Mouse (Mus musculus) hindbrain, postnatal 0 days (tissue): Measurements from ENCODE around the gene Serpina12. TPM values are rescaled to one million over a fixed set of nuclear protein-coding genes. Genes with fewer than 3 reads are reported as not detected.

ENCODE experiments used
- ATAC-seq: fragments of 200-750 bp; cut with Nextera tagmentation; 2 replicates; pipeline ENCODE4 v1.8.0; 2017; ENCODE audit warnings: mild to moderate bottlenecking, moderate TSS enrichment, moderate library complexity
- DNase-seq: peaks from one replicate; pipeline ENCODE4 v3.0.0-alpha.2; 2015; ENCODE audit warnings: low spot score
- H3K27ac ChIP-seq: fragments of 300-500 bp; sonication (generic); 2 replicates; pipeline ENCODE4 v1.5.1; 2014; ENCODE audit warnings: mild to moderate bottlenecking
- H3K27me3 ChIP-seq: fragments of 300-500 bp; sonication (generic); 2 replicates; pipeline ENCODE4 v1.6.1; 2014; ENCODE audit warnings: low read length, mixed read lengths; ENCODE audit not compliant: insufficient read depth
- H3K36me3 ChIP-seq: fragments of 300-500 bp; sonication (generic); 2 replicates; pipeline ENCODE4 v1.6.1; 2014; ENCODE audit warnings: low read length, mixed read lengths; ENCODE audit not compliant: insufficient read depth
- H3K4me1 ChIP-seq: fragments of 300-500 bp; sonication (generic); 2 replicates; pipeline ENCODE4 v1.6.1; 2014; ENCODE audit warnings: antibody characterized with exemption, low read length, mixed read lengths; ENCODE audit not compliant: insufficient read depth
- H3K4me2 ChIP-seq: fragments of 300-500 bp; sonication (generic); 2 replicates; pipeline ENCODE4 v1.6.1; 2014; ENCODE audit warnings: low read depth, mild to moderate bottlenecking, low read length, moderate library complexity, mixed read lengths
- H3K4me3 ChIP-seq: fragments of 300-500 bp; sonication (generic); 2 replicates; pipeline ENCODE4 v1.5.1; 2014; ENCODE audit warnings: low read length
- H3K9ac ChIP-seq: fragments of 300-500 bp; sonication (generic); replicated peaks from 2 replicates; pipeline ENCODE4 v1.6.1; 2014; ENCODE audit warnings: mild to moderate bottlenecking, low read length, moderate library complexity, mixed read lengths
- H3K9me3 ChIP-seq: fragments of 300-500 bp; sonication (generic); 2 replicates; pipeline ENCODE4 v1.6.1; 2016; ENCODE audit warnings: low read length, mixed read lengths
- CTCF ChIP-seq: IDR thresholded peaks from 2 replicates; pipeline ENCODE4 v1.5.1; 2016; ENCODE audit warnings: antibody characterized with exemption, control low read depth, low read depth
- WGBS: fragments of 180-500 bp; shearing (Covaris S2); extraction: QIAGEN DNeasy Blood & Tissue Kit; methylation state at CpG from one replicate; pipeline ENCODE4 v1.1.7; 2014; 5-methylcytosine and 5-hydroxymethylcytosine counted together
- polyA plus RNA-seq: library from polyadenylated mRNA; unstranded; fragments of >200 nt; fragmentation: Nextera tagmentation; extraction: Ambion mirVana; gene quantifications from 2 replicates; pipeline ENCODE4 v1.2.1, GENCODE M21; 2015
- total RNA-seq: library from RNA; depleted of rRNA; stranded (reverse); fragments of >200 nt; gene quantifications from 2 replicates; pipeline ENCODE4 v1.2.3, GENCODE M21; 2014

The Serpina12 gene
- total and polyA plus RNA-seq, 2 experiments from 2014 or later, result not detected

- no peak overlapping the region for H3K4me2 ChIP-seq
- DNase-seq (no peak), ATAC-seq (no peak)
- no peak overlapping the region for H3K9ac ChIP-seq
- peaks cover 5% of the 10 kb centered on the region; the same call in 1 of the 2 replicates for H3K4me1 ChIP-seq
- WGBS, result 72% methylated on average over 8 of the region's 8 CpGs
- no peak for TF ChIP-seq CTCF
- no peaks in the 10 kb centered on the region for H3K36me3 ChIP-seq
- H3K9me3 ChIP-seq, result no peaks in the 10 kb centered on the region
- H3K27ac ChIP-seq, result no peak overlapping the region
- no peaks in the 10 kb centered on the region for H3K27me3 ChIP-seq
- no peak overlapping the region for H3K4me3 ChIP-seq
These were observed 11.5 kb upstream of the Serpina12 start for GRCm38 (mm10) chr12:104055755-104056154.

- 69% methylated on average over 1 of the region's 1 CpGs for WGBS
- H3K27ac ChIP-seq, result no peak overlapping the region
- no peak for ATAC-seq
These were observed 9.8 kb upstream of the Serpina12 start for GRCm38 (mm10) chr12:104053995-104054394.

GRCm38 (mm10) chr12:104045713-104046112 is 1.5 kb upstream of the Serpina12 start:
- ATAC-seq (no peak), DNase-seq (no peak)
- no peak for TF ChIP-seq CTCF
- Histone ChIP-seq H3K4me3 (no peak overlapping the region), H3K27ac (no peak overlapping the region), H3K4me1 (no peaks in the 10 kb centered on the region), H3K4me2 (no peak overlapping the region), H3K27me3 (no peaks in the 10 kb centered on the region), H3K9ac (no peak overlapping the region), H3K36me3 (no peaks in the 10 kb centered on the region), H3K9me3 (no peaks in the 10 kb centered on the region)
- 85% methylated on average over 8 of the region's 8 CpGs for WGBS

More at GRCm38 (mm10) chr12:104053995-104054394, 9.8 kb upstream of the Serpina12 start:
- Histone ChIP-seq H3K4me1 (peaks cover 5% of the 10 kb centered on the region; the same call in 1 of the 2 replicates), H3K9me3 (no peaks in the 10 kb centered on the region), H3K36me3 (no peaks in the 10 kb centered on the region), H3K9ac (no peak overlapping the region), H3K27me3 (no peaks in the 10 kb centered on the region), H3K4me3 (no peak overlapping the region), H3K4me2 (no peak overlapping the region)
- TF ChIP-seq CTCF, result no peak
- no peak for DNase-seq

GRCm38 (mm10) chr12:104042753-104043152 is 1.5 kb downstream of the Serpina12 start:
- 87% methylated on average over 2 of the region's 2 CpGs for WGBS
- Histone ChIP-seq H3K36me3 (no peaks in the 10 kb centered on the region), H3K4me1 (no peaks in the 10 kb centered on the region), H3K9me3 (no peaks in the 10 kb centered on the region), H3K27ac (no peak overlapping the region), H3K4me2 (no peak overlapping the region), H3K4me3 (no peak overlapping the region), H3K27me3 (no peaks in the 10 kb centered on the region), H3K9ac (no peak overlapping the region)
- DNase-seq (no peak), ATAC-seq (no peak)
- no peak for TF ChIP-seq CTCF

GRCm38 (mm10) chr12:104041401-104041800 is 2.8 kb downstream of the Serpina12 start:
- Histone ChIP-seq H3K9ac (no peak overlapping the region), H3K4me3 (no peak overlapping the region), H3K4me2 (no peak overlapping the region), H3K27ac (no peak overlapping the region), H3K27me3 (no peaks in the 10 kb centered on the region), H3K36me3 (no peaks in the 10 kb centered on the region), H3K9me3 (no peaks in the 10 kb centered on the region), H3K4me1 (no peaks in the 10 kb centered on the region)
- WGBS, result 49% methylated on average over 6 of the region's 6 CpGs
- TF ChIP-seq CTCF, result no peak
- peak; percentile 45; the same call in 1 of the 2 replicates for ATAC-seq
- no peak for DNase-seq

GRCm38 (mm10) chr12:104038181-104038580 is 6.1 kb downstream of the Serpina12 start:
- Histone ChIP-seq H3K27me3 (no peaks in the 10 kb centered on the region), H3K4me3 (no peak overlapping the region), H3K9me3 (no peaks in the 10 kb centered on the region), H3K36me3 (no peaks in the 10 kb centered on the region), H3K4me1 (no peaks in the 10 kb centered on the region), H3K27ac (no peak overlapping the region), H3K9ac (no peak overlapping the region), H3K4me2 (no peak overlapping the region)
- WGBS, result 93% methylated on average over 7 of the region's 7 CpGs
- DNase-seq, result no peak
- no peak for TF ChIP-seq CTCF
- ATAC-seq, result no peak

GRCm38 (mm10) chr12:104033752-104034151 is 10.5 kb downstream of the Serpina12 start:
- H3K9me3 ChIP-seq, result no peaks in the 10 kb centered on the region
- H3K36me3 ChIP-seq, result no peaks in the 10 kb centered on the region
- no peaks in the 10 kb centered on the region for H3K4me1 ChIP-seq
- WGBS, result 60% methylated on average over 1 of the region's 1 CpGs
- no peak for TF ChIP-seq CTCF
- H3K4me2 ChIP-seq, result no peak overlapping the region
- ATAC-seq, result no peak
- no peak for DNase-seq
- H3K27ac ChIP-seq, result no peak overlapping the region
- no peak overlapping the region for H3K9ac ChIP-seq
- no peaks in the 10 kb centered on the region for H3K27me3 ChIP-seq
- no peak overlapping the region for H3K4me3 ChIP-seq
